Mouse (Mus musculus) forebrain, embryonic 11.5 days (tissue): ENCODE measurements around the gene Clstn2. TPM values are rescaled to one million over a fixed set of nuclear protein-coding genes. Genes with fewer than 3 reads are reported as not detected.

Experiments
- ATAC-seq: fragments of 200-750 bp; cut with Nextera tagmentation; replicated peaks from 2 replicates; pipeline ENCODE4 v1.8.0; 2017; ENCODE audit warnings: moderate TSS enrichment; ENCODE audit not compliant: low FRiP score
- DNase-seq: peaks from one replicate; pipeline ENCODE4 v3.0.0-alpha.2; 2017; ENCODE audit warnings: low spot score
- H3K27ac ChIP-seq: fragments of 300-500 bp; sonication (generic); 2 replicates; pipeline ENCODE4 v1.5.1; 2014; ENCODE audit warnings: low read depth, low read length
- H3K27me3 ChIP-seq: fragments of 300-500 bp; sonication (generic); 2 replicates; pipeline ENCODE4 v1.6.1; 2014; ENCODE audit warnings: mild to moderate bottlenecking, low read length, mixed read lengths; ENCODE audit not compliant: control insufficient read depth, insufficient read depth
- H3K36me3 ChIP-seq: fragments of 300-500 bp; sonication (generic); 2 replicates; pipeline ENCODE4 v1.6.1; 2014; ENCODE audit warnings: mild to moderate bottlenecking, low read length, moderate library complexity, mixed read lengths; ENCODE audit not compliant: control insufficient read depth, insufficient read depth
- H3K4me1 ChIP-seq: fragments of 300-500 bp; sonication (generic); replicated peaks from 2 replicates; pipeline ENCODE4 v1.6.1; 2014; ENCODE audit warnings: low read length, mixed read lengths; ENCODE audit not compliant: control insufficient read depth, insufficient read depth
- H3K4me2 ChIP-seq: fragments of 300-500 bp; sonication (generic); 2 replicates; pipeline ENCODE4 v1.6.1; 2014; ENCODE audit warnings: low read depth, mild to moderate bottlenecking, low read length, moderate library complexity, mixed read lengths; ENCODE audit not compliant: severe bottlenecking
- H3K4me3 ChIP-seq: fragments of 300-500 bp; sonication (generic); 2 replicates; pipeline ENCODE4 v1.5.1; 2014; ENCODE audit warnings: low read depth, low read length
- H3K9ac ChIP-seq: fragments of 300-500 bp; sonication (generic); 2 replicates; pipeline ENCODE4 v1.6.1; 2014; ENCODE audit warnings: low read length
- H3K9me3 ChIP-seq: fragments of 300-500 bp; sonication (generic); 2 replicates; pipeline ENCODE4 v1.6.1; 2016; ENCODE audit warnings: low read length, mixed read lengths; ENCODE audit not compliant: control insufficient read depth
- WGBS: fragments of 180-500 bp; shearing (Covaris S2); extraction: QIAGEN DNeasy Blood & Tissue Kit; methylation state at CpG from one replicate; pipeline ENCODE4 v1.1.7; 2014; 5-methylcytosine and 5-hydroxymethylcytosine counted together
- polyA plus RNA-seq: library from polyadenylated mRNA; unstranded; fragments of >200 nt; fragmentation: Nextera tagmentation; extraction: Ambion mirVana; gene quantifications from 2 replicates; pipeline ENCODE4 v1.2.1, GENCODE M21; 2014

The Clstn2 gene
- polyA plus RNA-seq, 1 experiment from 2014 or later = 1.8 TPM

DNA sequence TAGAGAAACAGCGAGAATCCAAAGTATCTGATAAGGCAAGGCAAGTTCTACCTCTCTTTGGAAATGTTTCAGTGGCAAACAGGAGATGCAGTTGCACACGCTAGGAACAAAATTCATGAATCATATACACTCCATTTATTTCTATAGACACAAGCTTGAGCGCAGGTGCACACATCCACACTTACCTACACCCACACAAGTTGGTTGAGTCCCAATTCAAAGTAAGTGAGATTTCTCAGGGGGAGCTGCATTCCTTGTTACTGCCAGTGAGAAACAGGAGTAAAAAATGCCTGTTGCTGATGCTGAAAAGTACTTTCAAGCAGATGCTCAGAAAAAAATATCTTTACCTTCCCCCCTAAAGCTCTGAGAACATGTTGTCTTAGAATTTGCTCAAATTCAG, 149.6 kb downstream of the Clstn2 start:
- H3K27ac ChIP-seq = no peak overlapping the region
- no peak overlapping the region for H3K4me2 ChIP-seq
- DNase-seq (no peak), ATAC-seq (no peak)
- 85% methylated on average over 3 of the region's 3 CpGs for WGBS
- H3K9me3 ChIP-seq = no peaks in the 10 kb centered on the region
- H3K4me1 ChIP-seq = no peaks in the 10 kb centered on the region
- H3K4me3 ChIP-seq = no peak overlapping the region
- H3K36me3 ChIP-seq = no peaks in the 10 kb centered on the region
- no peaks in the 10 kb centered on the region for H3K27me3 ChIP-seq
- no peak overlapping the region for H3K9ac ChIP-seq

DNA sequence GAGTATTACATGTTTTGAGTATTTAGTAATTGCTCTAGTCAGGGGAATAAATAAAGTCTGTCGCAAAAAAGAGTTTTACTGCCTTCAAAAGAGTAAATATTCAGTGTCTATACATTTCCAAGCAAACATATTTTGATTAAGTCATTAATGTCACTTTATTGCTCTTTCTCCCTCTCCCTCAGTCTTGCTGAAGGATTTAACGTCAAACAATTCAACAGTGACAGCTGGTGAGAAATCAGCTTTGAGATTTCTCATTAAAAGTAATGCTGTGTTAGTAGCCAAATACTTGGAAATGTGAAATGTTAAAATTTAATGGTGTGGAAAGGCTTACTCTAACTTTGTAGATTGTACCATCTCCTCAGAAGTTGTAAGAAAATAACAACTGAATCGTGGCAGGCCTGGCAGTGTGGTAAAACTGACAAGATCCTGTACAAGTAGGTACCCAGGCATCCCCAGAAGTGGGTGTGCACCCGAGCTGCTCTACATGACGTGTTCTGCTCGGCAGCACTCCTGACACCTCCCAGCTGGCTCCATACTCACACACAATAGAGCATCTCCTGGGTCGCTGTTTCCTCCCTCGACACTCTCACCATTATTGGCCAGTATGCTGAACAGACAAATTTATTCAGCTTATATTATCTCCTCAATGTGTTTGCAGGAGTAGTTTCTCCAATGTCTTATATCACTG, 165.8 kb downstream of the Clstn2 start:
- no peak overlapping the region for H3K9ac ChIP-seq
- H3K4me3 ChIP-seq = no peak overlapping the region
- H3K27ac ChIP-seq = no peak overlapping the region
- H3K36me3 ChIP-seq = no peaks in the 10 kb centered on the region
- H3K4me2 ChIP-seq = no peak overlapping the region
- WGBS = 72% methylated on average over 8 of the region's 8 CpGs
- DNase-seq = no peak
- no peaks in the 10 kb centered on the region for H3K4me1 ChIP-seq
- no peaks in the 10 kb centered on the region for H3K27me3 ChIP-seq
- H3K9me3 ChIP-seq = no peaks in the 10 kb centered on the region
- no peak for ATAC-seq

- Histone ChIP-seq H3K4me2 (no peak overlapping the region), H3K9ac (no peak overlapping the region), H3K4me3 (no peak overlapping the region), H3K36me3 (no peaks in the 10 kb centered on the region), H3K27ac (no peak overlapping the region), H3K4me1 (no peaks in the 10 kb centered on the region), H3K9me3 (no peaks in the 10 kb centered on the region), H3K27me3 (no peaks in the 10 kb centered on the region)
- DNase-seq (no peak), ATAC-seq (no peak)
Observed at GRCm38 (mm10) chr9:97852859-97853258, 180.1 kb downstream of the Clstn2 start.

- Histone ChIP-seq H3K4me3 (no peak overlapping the region), H3K36me3 (no peaks in the 10 kb centered on the region), H3K9me3 (no peaks in the 10 kb centered on the region), H3K4me1 (no peaks in the 10 kb centered on the region), H3K9ac (no peak overlapping the region), H3K27me3 (no peaks in the 10 kb centered on the region), H3K27ac (no peak overlapping the region), H3K4me2 (no peak overlapping the region)
- ATAC-seq (no peak), DNase-seq (no peak)
- WGBS = 83% methylated on average over 12 of the region's 12 CpGs
Observed at GRCm38 (mm10) chr9:97847873-97848838, 184.8 kb downstream of the Clstn2 start.

GRCm38 (mm10) chr9:97842054-97842453, 190.9 kb downstream of the Clstn2 start:
- WGBS = 90% methylated on average over 7 of the region's 7 CpGs
- Histone ChIP-seq H3K27me3 (no peaks in the 10 kb centered on the region), H3K9me3 (no peaks in the 10 kb centered on the region), H3K36me3 (no peaks in the 10 kb centered on the region), H3K9ac (no peak overlapping the region), H3K4me3 (no peak overlapping the region), H3K27ac (no peak overlapping the region), H3K4me1 (no peaks in the 10 kb centered on the region), H3K4me2 (no peak overlapping the region)
- no peak for ATAC-seq
- no peak for DNase-seq

- H3K27me3 ChIP-seq = no peaks in the 10 kb centered on the region
- no peaks in the 10 kb centered on the region for H3K4me1 ChIP-seq
- H3K27ac ChIP-seq = no peak overlapping the region
- H3K4me3 ChIP-seq = no peak overlapping the region
- H3K4me2 ChIP-seq = no peak overlapping the region
- WGBS = 90% methylated on average over 3 of the region's 3 CpGs
- ATAC-seq (no peak), DNase-seq (no peak)
- H3K9ac ChIP-seq = no peak overlapping the region
- H3K36me3 ChIP-seq = no peaks in the 10 kb centered on the region
- H3K9me3 ChIP-seq = no peaks in the 10 kb centered on the region
Observed at GRCm38 (mm10) chr9:97831216-97831615, 201.8 kb downstream of the Clstn2 start.

GRCm38 (mm10) chr9:97829919-97830318, 203.1 kb downstream of the Clstn2 start:
- Histone ChIP-seq H3K9ac (no peak overlapping the region), H3K27ac (no peak overlapping the region), H3K4me3 (no peak overlapping the region), H3K36me3 (no peaks in the 10 kb centered on the region), H3K9me3 (no peaks in the 10 kb centered on the region), H3K27me3 (no peaks in the 10 kb centered on the region), H3K4me2 (no peak overlapping the region), H3K4me1 (no peaks in the 10 kb centered on the region)
- no peak for DNase-seq
- ATAC-seq = no peak
- 86% methylated on average over 2 of the region's 2 CpGs for WGBS

DNA sequence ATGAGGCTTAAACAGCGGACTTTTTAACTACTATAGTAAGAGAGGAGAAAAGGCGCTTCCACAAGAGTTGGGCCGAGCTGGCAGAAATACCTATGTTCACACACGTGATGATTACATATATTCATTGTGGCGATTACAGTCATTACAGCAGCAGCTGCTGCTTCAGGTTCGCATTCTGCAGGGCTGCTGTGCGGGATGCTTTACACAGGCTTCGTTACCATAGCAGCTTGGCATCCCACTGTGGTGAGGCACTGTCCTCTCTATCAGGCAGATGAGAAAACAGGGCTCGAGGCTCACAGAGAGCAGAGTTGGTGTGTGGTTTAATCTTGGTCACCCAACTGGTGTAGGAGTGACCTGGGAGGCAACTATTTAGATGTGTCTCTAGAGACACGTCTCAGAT, 205.3 kb downstream of the Clstn2 start:
- no peak overlapping the region for H3K4me2 ChIP-seq

More for the DNA sequence above, 205.3 kb downstream of the Clstn2 start:
- Histone ChIP-seq H3K9ac (no peak overlapping the region), H3K36me3 (no peaks in the 10 kb centered on the region), H3K27me3 (no peaks in the 10 kb centered on the region), H3K27ac (no peak overlapping the region), H3K4me1 (no peaks in the 10 kb centered on the region), H3K4me3 (no peak overlapping the region), H3K9me3 (no peaks in the 10 kb centered on the region)
- WGBS = 57% methylated on average over 10 of the region's 10 CpGs
- DNase-seq (no peak), ATAC-seq (peak; percentile 55)
